Mouse (Mus musculus) MEL (cell line): ENCODE data around the gene Kifc1.

Source experiments
- CTCF ChIP-seq, 3 experiments: IDR thresholded peaks in 2 of 3; conservative IDR thresholded peaks in 1 of 3; 2 replicates each; pipeline ENCODE4 v1.5.1; 2011 to 2012; ENCODE audit warnings: low read length in 3 of 3, low read depth in 2 of 3, mild to moderate bottlenecking in 2 of 3, improper control_type of control experiment in 1 of 3, inconsistent platforms in 1 of 3, mixed read lengths in 1 of 3, moderate library complexity in 1 of 3; ENCODE audit not compliant: control insufficient read depth in 1 of 3, insufficient read depth in 1 of 3, poor library complexity in 1 of 3, severe bottlenecking in 1 of 3
- EP300 ChIP-seq, 2 experiments: IDR thresholded peaks; 2 replicates each; pipeline ENCODE4 v1.6.1; 2011; ENCODE audit warnings: improper control_type of control experiment in 2 of 2, low read length in 2 of 2, low read depth in 1 of 2, mild to moderate bottlenecking in 1 of 2
- MAFK ChIP-seq: IDR thresholded peaks from 2 replicates; pipeline ENCODE4 v1.6.1; 2011; ENCODE audit warnings: low read depth, mild to moderate bottlenecking, low read length, improper control_type of control experiment, borderline replicate concordance
- MAX ChIP-seq: IDR thresholded peaks from 2 replicates; pipeline ENCODE4 v1.6.1; 2011; ENCODE audit warnings: low read length, improper control_type of control experiment
- MXI1 ChIP-seq: IDR thresholded peaks from 2 replicates; pipeline ENCODE4 v1.6.1; 2011; ENCODE audit warnings: mild to moderate bottlenecking, low read depth, low read length, improper control_type of control experiment
- POLR2A ChIP-seq, 2 experiments: IDR thresholded peaks; 2 replicates each; pipeline ENCODE4 v1.6.1; 2011 to 2012; ENCODE audit warnings: low read length in 2 of 2, mild to moderate bottlenecking in 2 of 2, control low read depth in 1 of 2, improper control_type of control experiment in 1 of 2, low read depth in 1 of 2, moderate library complexity in 1 of 2; ENCODE audit not compliant: control insufficient read depth in 1 of 2, insufficient read depth in 1 of 2, poor library complexity in 1 of 2
- ZC3H11A ChIP-seq: IDR thresholded peaks from 2 replicates; pipeline ENCODE4 v1.6.1; 2012; ENCODE audit warnings: low read depth, mild to moderate bottlenecking, inconsistent platforms, low read length, improper control_type of control experiment
- ZMIZ1 ChIP-seq: IDR thresholded peaks from 2 replicates; pipeline ENCODE4 v1.6.1; 2012; ENCODE audit warnings: low read depth, mild to moderate bottlenecking, inconsistent platforms, low read length, improper control_type of control experiment, moderate library complexity

DNA sequence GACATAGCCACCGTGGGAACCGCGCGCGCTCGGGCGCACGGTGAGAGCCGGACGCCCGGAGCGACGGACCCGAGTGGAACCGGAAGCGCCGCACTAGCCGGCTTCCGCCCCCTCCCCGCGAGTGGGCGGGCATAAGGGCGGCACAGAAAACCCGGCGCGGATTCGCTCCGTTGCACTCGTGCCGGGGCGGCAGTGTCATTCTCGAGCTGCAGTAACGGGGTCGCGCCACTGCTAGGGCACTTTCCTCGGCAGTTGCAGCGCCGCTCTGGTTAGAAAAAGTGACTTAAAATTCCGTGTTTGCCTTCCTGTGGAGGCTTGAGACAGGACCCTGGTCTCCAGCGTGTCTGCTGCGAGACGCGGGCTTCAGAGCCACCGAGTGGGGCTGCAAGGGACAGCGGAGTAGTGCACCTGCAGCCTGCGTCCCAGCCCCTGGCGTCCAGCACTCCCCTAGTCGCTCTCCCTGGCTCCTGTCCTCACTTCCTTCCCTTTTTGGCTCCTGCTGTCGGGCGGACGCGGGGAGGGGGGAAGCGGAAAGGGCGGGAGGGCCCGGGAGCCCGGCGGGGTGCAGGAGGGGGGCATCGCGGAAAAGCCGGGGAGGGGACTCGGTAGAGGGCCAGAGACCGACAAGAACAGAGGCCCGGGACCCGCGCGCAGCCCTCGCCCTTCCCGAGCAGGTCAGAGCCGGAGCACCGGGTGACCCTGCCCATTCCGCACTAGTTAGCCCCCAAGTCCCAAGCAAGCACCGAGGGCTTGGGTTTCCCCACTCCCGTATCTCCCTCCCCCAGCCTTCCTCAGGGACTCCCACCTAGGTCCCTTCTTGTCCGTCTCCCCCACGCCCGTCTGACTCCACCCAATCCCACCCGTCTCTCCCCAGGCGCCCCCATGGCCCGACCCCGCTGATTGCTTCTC lies 39.2 kb upstream of the Kifc1 start, which contains the start of gene Rgl2:
- peak; percentile 61 to 82 for TF ChIP-seq POLR2A (IDR thresholded peaks at IDR 0.05; ENCODE audit: control insufficient read depth in 1 of 2, insufficient read depth in 1 of 2, low read depth in 1 of 2, low read length in 2 of 2, poor library complexity in 1 of 2)
- peak in 1 of 3 experiments; percentile 22; a peak in 3 of 6 replicates for TF ChIP-seq CTCF (IDR thresholded peaks at IDR 0.05 in 2 of 3, conservative IDR thresholded peaks at IDR 0.05 in 1 of 3; ENCODE audit: control insufficient read depth in 1 of 3, insufficient read depth in 1 of 3, low read depth in 2 of 3, low read length in 3 of 3, poor library complexity in 1 of 3, severe bottlenecking in 1 of 3)
- TF ChIP-seq MXI1 = peak; percentile 89
- no peak; the same call in 1 of the 2 replicates for TF ChIP-seq ZMIZ1
- no peak for TF ChIP-seq MAFK
- TF ChIP-seq MAX = peak; percentile 55; the same call in 1 of the 2 replicates
- no peak for TF ChIP-seq ZC3H11A
- TF ChIP-seq EP300 (IDR thresholded peaks at IDR 0.05; ENCODE audit: low read depth in 1 of 2, low read length in 2 of 2) = peak in 1 of 2 experiments; percentile 18; a peak in 1 of 4 replicates
